Mouse (Mus musculus) liver, embryonic 15.5 days (tissue): ENCODE measurements around the gene Ccdc84. TPM values are rescaled to one million over a fixed set of nuclear protein-coding genes. Genes with fewer than 3 reads are reported as not detected.
"Not testable (repeated sequence)": the region's sequence is repeated elsewhere in the genome, so short reads cannot be mapped to it uniquely, and the experiment has no call there.

Source experiments
- ATAC-seq: fragments of 200-750 bp; cut with Nextera tagmentation; 2 replicates; pipeline ENCODE4 v1.8.0; 2017; ENCODE audit warnings: moderate number of reproducible peaks, mild to moderate bottlenecking, moderate library complexity; ENCODE audit not compliant: insufficient read depth
- H3K27ac ChIP-seq: fragments of 300-500 bp; sonication (generic); replicated peaks from 2 replicates; pipeline ENCODE4 v1.5.1; 2015; ENCODE audit warnings: mild to moderate bottlenecking, inconsistent platforms
- H3K27me3 ChIP-seq: fragments of 300-500 bp; sonication (generic); 2 replicates; pipeline ENCODE4 v1.6.1; 2015; ENCODE audit warnings: mild to moderate bottlenecking, inconsistent platforms
- H3K36me3 ChIP-seq: fragments of 300-500 bp; sonication (generic); replicated peaks from 2 replicates; pipeline ENCODE4 v1.6.1; 2015; ENCODE audit warnings: moderate library complexity, mild to moderate bottlenecking, inconsistent platforms
- H3K4me1 ChIP-seq: fragments of 300-500 bp; sonication (generic); replicated peaks from 2 replicates; pipeline ENCODE4 v1.6.1; 2015; ENCODE audit warnings: inconsistent platforms
- H3K4me2 ChIP-seq: fragments of 300-500 bp; sonication (generic); 2 replicates; pipeline ENCODE4 v1.6.1; 2015; ENCODE audit warnings: moderate library complexity, mild to moderate bottlenecking, inconsistent platforms
- H3K4me3 ChIP-seq: fragments of 300-500 bp; sonication (generic); replicated peaks from 2 replicates; pipeline ENCODE4 v1.5.1; 2015; ENCODE audit warnings: mild to moderate bottlenecking, inconsistent platforms
- H3K9ac ChIP-seq: fragments of 300-500 bp; sonication (generic); 2 replicates; pipeline ENCODE4 v1.6.1; 2015; ENCODE audit warnings: moderate library complexity, mild to moderate bottlenecking, inconsistent platforms
- H3K9me3 ChIP-seq: fragments of 300-500 bp; sonication (generic); replicated peaks from 2 replicates; pipeline ENCODE4 v1.6.1; 2016; ENCODE audit warnings: inconsistent platforms
- WGBS: fragments of 180-500 bp; shearing (Covaris S2); methylation state at CpG from one replicate; pipeline ENCODE4 v1.1.7; 2015; ENCODE audit warnings: mixed read lengths; ENCODE audit not compliant: insufficient replicate concordance; 5-methylcytosine and 5-hydroxymethylcytosine counted together
- polyA plus RNA-seq: library from polyadenylated mRNA; unstranded; fragments of >200 nt; fragmentation: Nextera tagmentation; extraction: Ambion mirVana; gene quantifications from 2 replicates; pipeline ENCODE4 v1.2.1, GENCODE M21; 2015

Ccdc84 gene
- 12.6 and 13.6 TPM in 2 replicates for polyA plus RNA-seq

GRCm38 (mm10) chr9:44418519-44419385 is at the start of gene Ccdc84:
TSS of gene Ccdc84 (minus strand) at chr9:44418569.
- Histone ChIP-seq H3K9ac (peak within 1 kb of the TSS; percentile 85), H3K36me3 (peaks cover 21% of the 10 kb centered on the region), H3K9me3 (no peaks in the 10 kb centered on the region), H3K27me3 (no peaks in the 10 kb centered on the region), H3K27ac (peak within 1 kb of the TSS; percentile 81), H3K4me1 (peaks cover 24% of the 10 kb centered on the region), H3K4me3 (peak within 1 kb of the TSS; percentile 89), H3K4me2 (peak within 1 kb of the TSS; percentile 86)
- ATAC-seq = no peak
- 67% methylated on average over 14 of the region's 14 CpGs for WGBS

- Histone ChIP-seq H3K27ac (0 out of 2 replicates have a peak overlapping the region, but pooled peaks have one; percentile 11), H3K4me1 (no peaks in the 10 kb centered on the region), H3K36me3 (no peaks in the 10 kb centered on the region), H3K9ac (no peak overlapping the region), H3K27me3 (peaks cover 14% of the 10 kb centered on the region), H3K4me2 (no peak overlapping the region), H3K4me3 (no peak overlapping the region), H3K9me3 (no peaks in the 10 kb centered on the region)
- 33% methylated on average over 5 of the region's 5 CpGs for WGBS
- ATAC-seq = no peak
Measured at GRCm38 (mm10) chr9:44461950-44462349, 43.6 kb upstream of the Ccdc84 start.

- ATAC-seq = no peak
- no peak overlapping the region for H3K9ac ChIP-seq
- H3K27me3 ChIP-seq = peaks cover 48% of the 10 kb centered on the region
- WGBS = 26% methylated on average over 11 of the region's 11 CpGs
- H3K9me3 ChIP-seq = no peaks in the 10 kb centered on the region
- no peak overlapping the region for H3K27ac ChIP-seq
- no peaks in the 10 kb centered on the region for H3K36me3 ChIP-seq
- no peak overlapping the region for H3K4me2 ChIP-seq
- H3K4me3 ChIP-seq = no peak overlapping the region
- no peaks in the 10 kb centered on the region for H3K4me1 ChIP-seq
Measured at GRCm38 (mm10) chr9:44457035-44457742, 38.8 kb upstream of the Ccdc84 start.

GRCm38 (mm10) chr9:44454891-44455220 is 36.5 kb upstream of the Ccdc84 start, which contains the start of gene Upk2:
TSS of gene Upk2 (minus strand) at chr9:44454976.
- 31% methylated on average over 4 of the region's 4 CpGs for WGBS
- no peak within 1 kb of the TSS for H3K9ac ChIP-seq
- no peaks in the 10 kb centered on the region for H3K36me3 ChIP-seq
- H3K9me3 ChIP-seq = no peaks in the 10 kb centered on the region
- ATAC-seq = no peak
- no peak within 1 kb of the TSS for H3K4me3 ChIP-seq
- H3K27ac ChIP-seq = no peak within 1 kb of the TSS
- H3K4me2 ChIP-seq = no peak within 1 kb of the TSS
- no peaks in the 10 kb centered on the region for H3K4me1 ChIP-seq
- peaks cover 48% of the 10 kb centered on the region for H3K27me3 ChIP-seq

- Histone ChIP-seq H3K4me2 (no peak overlapping the region), H3K9me3 (no peaks in the 10 kb centered on the region), H3K27ac (no peak overlapping the region), H3K4me1 (no peaks in the 10 kb centered on the region), H3K36me3 (no peaks in the 10 kb centered on the region), H3K4me3 (no peak overlapping the region), H3K27me3 (peaks cover 48% of the 10 kb centered on the region), H3K9ac (no peak overlapping the region)
- peak; percentile 37; the same call in 1 of the 2 replicates for ATAC-seq
- 13% methylated on average over 14 of the region's 14 CpGs for WGBS
Measured at GRCm38 (mm10) chr9:44454132-44454890, 35.9 kb upstream of the Ccdc84 start.

- ATAC-seq = no peak
Measured at GRCm38 (mm10) chr9:44450387-44450786, 32.0 kb upstream of the Ccdc84 start.

GRCm38 (mm10) chr9:44444402-44445025 is 26.1 kb upstream of the Ccdc84 start:
- ATAC-seq, H3K4me1 ChIP-seq, H3K4me3 ChIP-seq, H3K27ac ChIP-seq, H3K9me3 ChIP-seq, H3K36me3 ChIP-seq, H3K27me3 ChIP-seq, H3K9ac ChIP-seq, H3K4me2 ChIP-seq: not testable (repeated sequence)
- 66% methylated on average over 7 of the region's 7 CpGs for WGBS

More at GRCm38 (mm10) chr9:44450387-44450786, 32.0 kb upstream of the Ccdc84 start:
- peaks cover 22% of the 10 kb centered on the region for H3K27me3 ChIP-seq
- no peaks in the 10 kb centered on the region for H3K9me3 ChIP-seq
- H3K4me3 ChIP-seq = no peak overlapping the region
- H3K4me2 ChIP-seq = no peak overlapping the region
- no peak overlapping the region for H3K27ac ChIP-seq
- H3K9ac ChIP-seq = no peak overlapping the region
- no peaks in the 10 kb centered on the region for H3K36me3 ChIP-seq
- no peaks in the 10 kb centered on the region for H3K4me1 ChIP-seq

- Histone ChIP-seq H3K4me3 (no peak within 1 kb of the TSS), H3K27me3 (no peaks in the 10 kb centered on the region; the same call in 1 of the 2 replicates), H3K4me2 (no peak within 1 kb of the TSS), H3K36me3 (no peaks in the 10 kb centered on the region), H3K9ac (no peak within 1 kb of the TSS), H3K27ac (no peak within 1 kb of the TSS), H3K9me3 (no peaks in the 10 kb centered on the region), H3K4me1 (no peaks in the 10 kb centered on the region)
- WGBS = 70% methylated on average over 19 of the region's 19 CpGs
- no peak for ATAC-seq
Measured at GRCm38 (mm10) chr9:44440961-44441360, 22.6 kb upstream of the Ccdc84 start, which contains the start of gene Foxr1. TSS of gene Foxr1 (minus strand) at chr9:44441136.

- Histone ChIP-seq H3K27me3 (peaks cover 5% of the 10 kb centered on the region; the same call in 1 of the 2 replicates), H3K4me1 (no peaks in the 10 kb centered on the region), H3K27ac (no peak overlapping the region; the same call in 1 of the 2 replicates), H3K4me3 (no peak overlapping the region), H3K9ac (no peak overlapping the region), H3K36me3 (no peaks in the 10 kb centered on the region), H3K9me3 (no peaks in the 10 kb centered on the region), H3K4me2 (no peak overlapping the region)
- WGBS = 12% methylated on average over 6 of the region's 6 CpGs
- no peak for ATAC-seq
Measured at GRCm38 (mm10) chr9:44435747-44436146, 17.4 kb upstream of the Ccdc84 start.

- WGBS = 36% methylated on average over 5 of the region's 5 CpGs
- Histone ChIP-seq H3K9ac (no peak overlapping the region), H3K36me3 (no peaks in the 10 kb centered on the region), H3K4me2 (no peak overlapping the region), H3K9me3 (no peaks in the 10 kb centered on the region), H3K27me3 (peaks cover 5% of the 10 kb centered on the region; the same call in 1 of the 2 replicates), H3K4me1 (no peaks in the 10 kb centered on the region), H3K4me3 (no peak overlapping the region), H3K27ac (no peak overlapping the region)
- no peak for ATAC-seq
Measured at GRCm38 (mm10) chr9:44432577-44433185, 14.3 kb upstream of the Ccdc84 start.
